Mouse (Mus musculus) spleen, adult 18-20 months (tissue): ENCODE results near the gene Gm20388.
"Not testable (repeated sequence)": the region's sequence is repeated elsewhere in the genome, so short reads cannot be mapped to it uniquely, and the experiment has no call there.

Experiments used
- DNase-seq, 2 experiments: peaks; one replicate each; pipeline ENCODE4 v3.0.0; 2022; ENCODE audit warnings: mixed read lengths in 2 of 2

The Gm20388 gene

GRCm38 (mm10) chr8:121301978-121302649 lies 1391.5 kb downstream of the Gm20388 start:
- DNase-seq, result no peak

DNA sequence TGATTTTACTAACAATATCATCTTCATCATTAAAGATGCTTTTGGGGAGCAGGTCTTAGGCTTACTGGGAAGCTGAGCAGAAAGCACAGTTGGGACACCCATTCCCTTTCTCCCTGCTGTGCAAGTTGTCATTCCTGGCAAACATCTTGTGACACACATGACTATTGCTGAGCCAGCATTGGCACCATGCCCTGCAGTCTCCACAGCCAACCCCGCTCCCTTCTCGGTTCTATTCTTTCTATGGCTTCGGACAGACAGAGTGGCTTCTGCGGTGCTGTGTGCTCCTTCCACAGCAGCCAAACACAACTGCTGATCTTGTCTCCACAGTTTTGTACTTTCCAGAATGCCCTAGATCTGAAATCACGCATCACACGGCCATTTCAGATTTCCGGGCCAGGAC lies 1397.1 kb downstream of the Gm20388 start:
- DNase-seq, result peak in 1 of 2 experiments; percentile 4

- DNase-seq, result no peak
Measured at GRCm38 (mm10) chr8:121310976-121311819, 1400.6 kb downstream of the Gm20388 start.

GRCm38 (mm10) chr8:121313458-121313857 lies 1402.8 kb downstream of the Gm20388 start:
- no peak for DNase-seq

DNA sequence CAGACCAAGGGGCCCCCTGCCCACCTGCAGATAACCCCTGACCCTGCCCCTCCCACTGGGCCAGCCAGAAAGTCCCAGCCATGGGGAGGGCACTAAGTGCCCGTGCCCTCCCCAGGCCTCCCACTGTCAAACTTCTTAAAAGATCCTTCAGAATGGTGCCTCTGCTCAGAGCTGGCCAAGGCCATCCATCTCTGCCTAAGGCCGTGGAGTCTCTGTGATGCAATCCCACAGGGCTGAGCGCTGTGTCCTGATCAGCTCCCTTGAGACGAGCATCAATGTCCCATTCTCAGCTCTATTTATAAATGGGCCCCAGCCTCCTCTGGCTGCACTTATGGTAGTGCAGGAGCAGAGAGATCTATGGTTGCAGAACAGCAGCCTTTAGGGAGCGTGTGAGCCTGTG lies 1403.4 kb downstream of the Gm20388 start:
- no peak for DNase-seq

- DNase-seq, result no peak
Measured at GRCm38 (mm10) chr8:121315569-121315968, 1404.9 kb downstream of the Gm20388 start.

DNA sequence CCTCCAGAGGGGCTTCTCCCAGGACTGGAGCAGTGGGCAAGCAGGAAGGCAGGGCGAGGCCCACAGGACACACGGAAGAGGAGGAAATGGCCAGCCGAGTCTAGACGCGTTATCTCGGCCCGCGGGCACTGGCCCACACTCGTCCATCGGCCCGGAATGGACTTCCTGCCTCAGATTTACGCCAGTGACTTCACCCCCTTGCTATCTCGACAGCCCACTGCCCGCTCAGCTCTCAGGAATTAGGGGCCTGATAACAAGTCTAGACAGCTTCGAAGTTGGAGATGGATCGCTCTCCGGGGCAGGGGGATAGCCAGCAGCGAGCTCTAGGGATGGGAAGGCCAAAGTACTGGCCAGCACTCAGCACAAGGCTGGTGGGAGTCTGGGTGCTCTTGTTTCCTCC lies 1405.4 kb downstream of the Gm20388 start:
- DNase-seq, result no peak

DNA sequence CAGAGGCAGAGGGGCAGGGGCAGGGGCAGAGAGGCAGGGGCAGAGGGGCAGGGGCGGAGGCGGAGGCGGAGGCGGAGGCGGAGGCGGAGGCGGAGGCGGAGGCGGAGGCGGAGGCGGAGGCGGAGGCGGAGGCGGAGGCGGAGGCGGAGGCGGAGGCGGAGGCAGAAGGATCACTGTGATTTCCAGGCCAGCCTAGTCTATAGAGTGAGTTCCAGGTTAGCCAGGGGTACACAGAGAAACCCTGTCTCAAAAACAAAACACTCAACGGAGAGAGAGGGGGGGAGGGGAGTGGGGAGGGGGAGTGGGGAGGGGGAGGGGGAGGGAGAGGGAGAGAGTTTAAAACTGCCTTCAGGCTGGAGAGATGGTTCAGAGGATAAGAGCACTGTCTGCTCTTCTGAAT lies 1408.1 kb downstream of the Gm20388 start:
- not testable (repeated sequence) for DNase-seq

- DNase-seq, result no peak
Measured at GRCm38 (mm10) chr8:121319491-121319890, 1408.8 kb downstream of the Gm20388 start.

GRCm38 (mm10) chr8:121326164-121326910 lies 1415.7 kb downstream of the Gm20388 start:
- no peak for DNase-seq

DNA sequence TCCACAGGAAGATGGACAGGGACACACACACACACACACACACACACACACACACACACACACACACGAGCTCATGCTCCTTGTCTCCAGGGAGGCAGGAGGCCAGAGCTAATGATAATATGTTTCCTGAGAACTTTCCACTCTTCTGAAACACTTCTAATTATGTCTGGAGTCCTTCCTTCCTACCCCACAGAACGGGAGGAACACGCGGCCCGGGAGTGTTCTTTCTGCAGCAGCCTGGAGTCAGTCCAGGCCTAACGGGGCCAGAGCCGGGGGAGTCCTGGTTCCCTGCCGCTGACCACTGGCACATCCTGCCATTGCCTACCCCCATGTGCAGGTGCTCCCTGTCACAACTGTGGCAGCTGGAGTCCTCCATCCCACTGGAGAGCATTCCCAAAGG lies 1421.8 kb downstream of the Gm20388 start:
- DNase-seq, result no peak

GRCm38 (mm10) chr8:121334495-121335424 lies 1424.1 kb downstream of the Gm20388 start:
- DNase-seq, result no peak

GRCm38 (mm10) chr8:121335684-121336083 lies 1425.0 kb downstream of the Gm20388 start:
- DNase-seq, result no peak

DNA sequence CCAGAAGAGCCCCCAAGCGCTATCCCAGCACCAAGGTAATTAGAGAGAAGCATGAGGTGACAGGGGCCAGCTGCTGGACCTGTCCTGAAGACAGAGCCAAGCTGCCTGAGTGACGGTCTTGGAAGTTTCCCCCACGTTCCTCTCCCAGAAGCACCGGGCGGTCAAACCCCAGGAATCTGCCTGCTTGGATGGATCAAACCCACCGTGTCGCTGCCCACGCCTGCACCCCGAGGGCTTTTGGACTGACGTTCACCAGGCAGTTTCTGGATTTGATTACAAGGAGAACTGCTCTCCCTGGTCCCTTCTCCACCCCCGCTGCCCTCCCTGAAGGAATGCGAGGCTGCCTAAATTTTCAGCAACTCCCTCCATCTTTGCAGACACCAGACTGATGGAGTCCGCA lies 1432.3 kb downstream of the Gm20388 start:
- DNase-seq, result no peak

DNA sequence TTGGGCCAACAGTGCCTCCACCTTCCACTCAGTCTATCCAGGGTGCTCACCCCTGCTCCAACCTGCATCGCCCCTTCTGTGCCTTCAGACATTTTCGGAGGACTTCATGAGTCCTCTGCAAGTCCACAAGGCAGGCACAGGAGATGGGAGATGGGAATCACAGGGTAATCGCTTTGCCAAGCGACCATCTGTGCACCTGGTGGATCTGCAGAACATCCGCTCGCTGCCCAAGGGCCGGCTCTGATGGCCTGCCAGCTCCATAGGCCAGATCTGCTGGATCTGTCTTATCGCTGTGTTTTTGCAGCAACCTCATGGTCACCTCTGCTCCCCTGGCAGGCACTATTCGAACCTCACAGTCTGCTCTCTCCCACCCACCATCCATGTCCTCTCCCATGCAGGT lies 1433.8 kb downstream of the Gm20388 start:
- no peak for DNase-seq

GRCm38 (mm10) chr8:121346175-121346574 lies 1435.5 kb downstream of the Gm20388 start:
- no peak for DNase-seq

DNA sequence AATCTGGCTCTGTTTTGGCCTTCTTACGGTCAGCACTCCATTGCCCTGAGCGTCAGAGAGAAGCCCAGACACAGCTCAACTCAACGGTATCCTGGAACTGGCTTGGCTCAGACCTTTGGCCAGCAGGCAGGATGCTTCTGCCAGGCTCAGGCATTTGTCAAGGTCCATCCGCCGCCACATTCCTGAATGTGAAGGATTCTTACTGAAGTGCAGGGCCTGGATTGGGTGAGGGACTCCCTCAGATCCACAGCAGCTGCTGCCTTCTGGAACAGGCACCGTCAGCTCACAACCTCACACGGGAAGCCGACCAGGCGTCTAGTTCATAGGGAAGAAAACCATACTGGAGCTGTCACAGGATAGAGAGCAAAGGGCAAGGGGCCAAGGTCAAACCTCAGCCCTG lies 1436.2 kb downstream of the Gm20388 start:
- DNase-seq, result no peak

- DNase-seq, result no peak
Measured at GRCm38 (mm10) chr8:121348998-121349397, 1438.4 kb downstream of the Gm20388 start.

DNA sequence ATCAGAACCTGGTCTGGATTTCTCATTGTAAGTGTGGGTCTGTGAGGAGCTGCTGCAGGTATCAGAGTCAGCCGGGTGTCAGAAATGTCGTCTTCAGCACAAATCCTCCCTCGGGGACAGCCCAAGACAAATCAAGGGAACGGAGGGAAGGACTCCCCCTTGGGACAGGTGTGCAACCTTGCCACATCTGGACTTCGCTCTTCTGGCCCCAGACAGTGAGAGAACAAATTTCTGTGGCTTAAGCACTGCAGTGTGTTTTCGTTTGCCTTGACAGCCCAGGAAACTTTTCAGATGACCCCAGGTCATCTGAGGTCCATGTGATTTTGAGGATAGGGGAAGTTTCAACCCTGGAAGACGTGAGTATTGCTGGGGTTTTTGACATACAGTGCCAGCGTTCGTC lies 1440.2 kb downstream of the Gm20388 start:
- DNase-seq, result no peak

DNA sequence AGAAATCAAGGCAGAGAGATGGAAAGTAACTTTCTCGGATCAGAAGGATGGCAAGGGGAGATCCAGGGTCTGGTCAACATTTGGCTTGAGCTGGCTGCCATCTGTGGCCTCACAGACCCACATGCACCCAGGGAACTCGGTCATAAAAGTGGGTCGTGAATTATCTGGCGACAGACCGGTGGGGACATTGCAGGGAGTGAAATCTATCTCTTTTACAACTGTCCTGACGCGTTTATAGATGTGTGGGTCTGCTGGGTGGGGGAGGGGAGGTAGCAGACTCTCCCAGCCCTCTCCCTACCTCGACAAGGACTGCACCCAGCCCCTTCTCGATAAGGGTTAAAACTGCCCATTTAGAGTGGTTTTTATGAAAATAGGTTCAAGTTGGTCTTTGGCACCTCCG lies 1444.2 kb downstream of the Gm20388 start:
- DNase-seq, result no peak

DNA sequence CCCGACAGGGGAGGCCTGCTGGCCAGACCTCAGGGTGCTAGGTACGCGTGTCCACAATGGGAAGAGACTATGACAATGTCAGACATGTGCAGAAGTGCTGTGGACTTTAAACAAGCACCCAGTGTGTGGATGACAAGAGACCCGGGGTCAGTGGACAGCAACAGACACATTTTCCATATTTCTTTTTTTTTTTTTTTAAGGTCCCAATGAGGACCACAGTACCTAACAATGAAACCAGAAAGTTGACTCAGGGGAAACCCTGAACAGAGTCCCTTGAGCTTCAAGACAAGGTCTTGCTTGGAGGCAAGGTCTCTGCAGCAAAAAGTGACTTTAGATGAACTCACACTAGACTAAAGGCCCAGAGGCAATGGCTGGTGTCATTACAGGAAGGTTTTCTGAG lies 1446.8 kb downstream of the Gm20388 start:
- DNase-seq, result no peak

GRCm38 (mm10) chr8:121358609-121359008 lies 1448.0 kb downstream of the Gm20388 start:
- no peak for DNase-seq
